Mouse (Mus musculus): ENCODE results near the gene Fth1.
A peak's percentile ranks its signal among the peaks of the same experiment; 100 is the strongest.

The Fth1 gene

DNA sequence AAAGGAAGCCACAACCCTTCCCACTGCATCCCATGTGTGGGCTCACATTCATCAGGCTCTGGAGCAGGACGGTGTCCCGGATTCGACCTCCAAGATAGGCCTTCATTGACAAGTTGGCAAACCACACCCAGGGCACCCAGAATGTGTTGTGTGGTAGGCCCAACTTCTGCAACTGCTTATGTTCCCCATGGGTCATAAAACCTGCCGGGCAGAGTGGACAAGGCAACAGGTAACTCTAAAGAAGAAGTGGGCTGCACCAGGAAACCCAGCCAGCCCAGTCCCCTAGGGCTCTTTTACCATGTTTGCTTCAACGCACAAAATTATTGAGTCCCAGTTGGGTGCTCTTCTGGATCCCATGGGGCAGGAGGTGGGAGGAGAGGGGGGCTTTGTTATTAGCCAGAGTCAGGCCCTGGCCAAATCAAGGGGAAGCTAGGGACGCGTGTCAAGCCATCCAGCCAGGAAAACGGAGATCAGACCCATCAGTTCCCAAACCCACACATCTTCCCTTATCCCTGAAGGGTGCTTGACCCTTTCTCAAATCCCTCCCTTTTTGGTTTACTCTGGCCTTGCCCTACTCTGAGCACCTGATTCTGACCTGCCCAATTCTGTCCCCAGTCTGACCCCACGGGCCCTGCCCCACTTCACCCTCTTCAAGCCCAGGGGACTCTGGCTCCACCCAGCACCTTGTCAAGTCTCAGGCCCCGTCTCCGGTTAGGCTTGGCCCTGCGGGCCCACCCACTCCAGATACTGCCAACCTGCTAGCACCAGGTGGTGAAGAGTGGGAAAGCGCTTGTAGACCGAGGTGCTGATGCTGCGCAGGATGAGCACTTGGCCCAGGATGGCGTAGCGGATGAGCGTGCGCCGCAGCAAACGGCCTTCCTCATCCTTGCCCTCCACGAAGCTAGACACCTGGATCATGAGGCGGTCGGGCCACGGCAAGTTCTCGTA is 11.9 kb downstream of the Fth1 start:
- DNase-seq (ENCODE audit: extremely low spot score) = no peak

DNA sequence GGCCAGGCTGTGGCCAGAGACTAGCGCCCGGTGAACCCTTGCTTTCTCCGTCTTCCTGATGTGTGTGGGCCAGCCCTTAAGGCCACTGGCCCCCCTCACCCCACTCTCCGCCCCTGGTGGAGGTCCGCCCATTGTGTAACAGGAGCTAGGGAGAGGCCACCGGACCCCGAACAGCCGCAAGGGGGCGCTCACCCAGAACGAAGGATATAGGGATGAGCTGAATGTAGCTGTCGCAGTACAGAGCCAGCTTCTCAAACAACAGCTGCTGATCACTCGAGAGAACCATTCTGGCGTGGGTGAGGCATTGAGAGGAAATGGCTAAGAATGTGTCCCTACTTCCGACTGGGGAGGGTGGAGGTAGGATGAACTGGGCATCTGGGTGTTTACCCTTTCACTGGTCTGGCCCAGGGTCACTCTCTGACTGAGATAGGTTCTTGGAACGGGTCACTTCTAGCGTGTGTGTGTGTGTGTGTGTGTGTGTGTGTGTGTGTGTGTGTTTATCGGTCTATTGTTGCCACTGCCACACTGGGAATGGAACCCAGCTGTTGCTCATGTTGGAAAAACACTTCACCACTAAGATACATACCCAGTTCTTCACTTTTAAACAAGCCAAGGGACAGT is 12.7 kb downstream of the Fth1 start:
- DNase-seq (ENCODE audit: extremely low spot score) = peak; percentile 94

DNA sequence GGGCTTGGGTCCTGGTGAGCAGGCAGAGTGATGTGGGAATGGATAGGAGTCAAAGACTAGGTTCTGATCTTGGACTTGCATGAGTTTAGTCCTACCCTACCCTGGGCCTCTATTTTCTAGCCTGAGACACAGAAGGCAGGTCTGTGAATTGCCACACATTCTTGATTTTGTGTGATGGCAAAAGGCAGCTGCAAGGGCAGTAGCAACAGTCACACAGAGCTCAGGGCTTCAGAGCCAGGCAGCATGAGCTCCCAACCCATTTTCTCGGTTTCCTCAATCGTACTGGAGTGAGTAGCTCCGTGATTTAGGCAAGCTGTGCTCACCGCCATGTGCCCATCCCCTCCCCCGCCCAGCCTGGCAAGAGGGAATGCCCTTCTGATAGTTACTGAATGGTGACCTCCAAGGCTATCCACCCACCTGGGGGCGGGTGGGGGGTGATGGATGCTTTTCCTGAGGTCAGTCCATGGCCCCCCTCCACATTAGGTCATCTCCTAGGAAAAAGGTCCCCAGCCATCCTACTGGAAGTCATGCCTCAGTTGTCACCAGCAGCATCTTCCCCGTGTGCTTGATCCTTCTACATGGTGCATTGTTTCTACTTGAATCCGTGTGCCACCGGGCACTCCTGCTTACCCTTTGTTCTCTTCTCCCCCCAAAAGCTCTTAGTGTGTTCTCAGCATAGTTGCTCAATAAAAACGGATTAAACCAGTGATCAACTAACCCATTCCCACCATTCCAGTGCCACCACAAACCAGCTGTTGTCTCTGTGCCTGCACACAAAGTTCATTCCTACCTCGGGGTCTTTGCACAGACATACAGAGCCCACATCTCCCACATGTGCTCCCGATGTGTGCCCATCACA is 17.0 kb downstream of the Fth1 start:
- DNase-seq (ENCODE audit: extremely low spot score) = no peak

DNA sequence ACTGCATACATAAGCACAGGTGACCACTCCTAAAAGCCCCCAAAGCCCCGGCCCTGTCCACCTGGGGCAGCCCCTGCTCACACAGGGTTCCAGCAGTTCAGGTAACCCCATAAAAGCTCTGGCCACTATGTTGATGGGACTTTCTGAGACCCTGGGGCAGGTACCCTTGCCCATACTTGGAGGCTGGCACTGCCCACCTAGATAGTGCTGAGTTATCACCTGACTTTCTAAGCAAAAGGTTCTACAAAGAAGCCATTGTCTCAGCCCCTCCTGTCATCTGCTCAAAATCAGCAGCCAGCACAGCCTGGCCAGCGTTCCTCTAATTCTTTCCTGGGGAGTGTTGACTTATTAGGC is 17.6 kb downstream of the Fth1 start:
- DNase-seq (ENCODE audit: extremely low spot score) = no peak

DNA sequence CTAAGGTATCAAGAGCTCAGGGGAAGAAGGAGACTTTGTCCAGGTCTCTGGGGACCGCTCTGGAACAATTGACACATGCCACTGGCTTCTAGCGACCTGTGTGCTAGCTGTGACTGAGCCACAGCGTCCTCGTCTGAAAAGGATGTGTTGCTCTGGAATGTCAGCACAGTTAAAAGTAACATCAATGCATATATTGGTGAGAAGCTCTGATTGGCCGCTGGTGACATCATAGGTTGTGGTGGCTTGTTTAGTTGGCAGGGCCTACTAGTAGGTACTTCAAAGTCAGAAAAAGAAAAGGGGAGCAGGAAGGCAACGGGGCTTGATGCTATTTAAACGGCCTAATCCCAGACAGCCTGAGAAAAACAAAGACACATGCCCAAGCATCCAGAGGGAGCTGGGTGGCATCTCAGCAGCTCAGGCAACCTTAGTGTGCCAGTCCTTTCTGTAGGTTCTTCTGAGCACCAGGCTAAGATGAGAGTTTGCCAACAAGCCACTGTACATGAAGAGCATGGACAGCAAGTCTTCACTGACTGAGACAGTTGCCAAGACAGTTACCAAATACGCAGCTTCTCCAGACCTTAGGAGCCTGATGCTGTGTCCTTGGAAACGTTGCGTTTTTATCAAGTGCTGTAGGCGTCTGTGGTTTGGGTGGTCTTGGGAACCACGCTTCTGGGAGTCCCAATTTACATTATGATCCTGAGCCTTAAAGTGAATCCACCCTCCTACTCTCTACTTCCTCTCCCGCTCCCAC is 18.5 kb downstream of the Fth1 start:
- DNase-seq (ENCODE audit: extremely low spot score) = no peak

DNA sequence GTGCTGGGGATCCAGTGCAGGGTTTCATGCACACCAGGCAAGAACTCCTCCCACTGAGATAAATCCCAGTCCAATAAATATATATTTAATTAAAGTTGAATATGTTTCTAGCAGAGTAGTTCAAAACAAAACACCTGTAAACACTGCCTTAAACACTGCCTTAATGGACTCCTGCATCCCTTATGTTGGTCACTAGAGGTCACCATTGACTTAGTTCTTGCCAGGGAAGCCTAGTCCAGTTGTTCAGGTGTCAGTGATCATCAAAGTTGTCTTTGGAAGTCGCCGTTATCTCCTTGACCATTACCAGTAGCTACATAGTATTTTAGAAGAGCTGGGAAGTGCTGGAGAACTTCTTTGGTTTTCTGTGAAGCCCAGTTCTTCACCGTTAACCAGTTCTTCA is 19.9 kb downstream of the Fth1 start:
- DNase-seq (ENCODE audit: extremely low spot score) = peak; percentile 45

DNA sequence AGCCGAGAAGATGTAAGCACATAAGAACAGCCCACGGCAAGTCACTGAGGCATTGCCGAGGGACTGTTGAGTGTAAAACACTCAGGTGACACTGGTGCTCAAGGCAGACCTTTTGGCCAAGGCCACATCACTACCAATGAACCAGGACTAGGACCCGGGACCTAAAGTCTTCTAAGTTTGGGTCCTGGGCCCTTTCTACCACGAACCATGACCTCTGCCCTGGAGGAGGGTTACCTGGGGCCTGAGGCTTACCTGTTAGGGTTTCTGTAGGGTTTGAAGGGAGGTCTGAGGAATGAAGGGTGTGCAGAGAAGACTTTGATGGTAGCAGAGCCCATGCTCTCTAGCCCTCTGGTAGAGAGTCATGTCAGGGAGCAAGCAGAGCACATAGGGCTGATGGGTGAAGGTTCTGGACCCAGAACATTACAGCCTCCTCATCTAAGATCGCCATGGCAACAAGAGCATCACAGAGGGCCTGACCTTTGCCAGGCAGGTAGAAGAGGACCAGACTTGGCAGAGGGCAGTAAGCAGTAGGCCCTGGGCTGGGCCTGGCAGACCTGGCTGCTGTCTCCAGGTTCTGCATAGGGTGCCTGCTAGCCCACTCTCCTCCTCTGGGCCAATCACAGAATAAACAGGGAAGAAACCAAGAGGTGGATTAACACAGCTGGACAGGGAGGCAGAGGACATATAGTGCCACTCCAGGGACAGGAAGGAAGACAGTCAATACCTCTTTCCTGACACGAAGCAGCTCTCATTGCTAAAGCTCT is 21.0 kb downstream of the Fth1 start, which contains the start of the genes Best1 and Rab3il1:
Best1 (minus strand) TSS at position 428 of the 764 bp plus-strand sequence.
Rab3il1 (plus strand) TSS at position 464 of the 764 bp plus-strand sequence.
- DNase-seq (ENCODE audit: extremely low spot score) = no peak

DNA sequence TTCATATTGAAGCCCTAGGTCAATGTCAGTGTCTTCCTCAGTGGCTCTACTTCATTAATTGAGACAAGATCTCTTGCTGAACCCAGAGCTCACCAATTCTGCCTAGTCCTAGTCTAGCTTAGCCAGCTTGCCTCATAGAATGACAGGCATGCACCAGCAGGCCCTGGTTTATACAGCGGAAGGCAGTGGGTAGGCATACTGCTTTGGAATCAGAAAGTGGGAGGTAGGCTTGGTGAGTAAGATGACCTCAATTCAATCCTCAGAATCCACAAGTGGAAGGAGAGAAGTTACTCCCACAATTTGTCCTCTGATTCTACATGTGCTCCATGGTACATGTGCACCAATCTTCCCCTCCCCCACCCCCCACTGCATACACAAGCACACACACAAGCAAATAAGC is 23.3 kb downstream of the Fth1 start:
- DNase-seq (ENCODE audit: extremely low spot score) = no peak

DNA sequence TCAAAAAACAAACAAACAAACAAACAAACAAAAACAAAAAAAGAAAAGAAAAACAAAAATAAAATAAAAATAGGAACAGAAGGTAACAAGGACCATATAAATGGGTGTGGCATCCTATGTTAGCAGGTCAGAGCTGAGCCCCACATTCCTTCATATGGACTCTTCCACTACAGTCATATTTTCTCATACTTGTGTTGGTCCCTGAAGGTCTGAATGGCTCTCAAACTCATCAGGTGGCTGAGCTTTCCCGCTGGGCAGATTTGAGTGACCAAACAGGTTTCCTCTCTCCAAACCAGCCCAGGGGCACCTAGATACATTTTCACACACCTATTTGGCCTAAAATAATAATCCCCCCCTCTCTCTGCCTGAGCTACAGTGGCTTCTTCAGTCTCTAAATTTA is 31.0 kb downstream of the Fth1 start:
- no peak for DNase-seq (ENCODE audit: extremely low spot score)

DNA sequence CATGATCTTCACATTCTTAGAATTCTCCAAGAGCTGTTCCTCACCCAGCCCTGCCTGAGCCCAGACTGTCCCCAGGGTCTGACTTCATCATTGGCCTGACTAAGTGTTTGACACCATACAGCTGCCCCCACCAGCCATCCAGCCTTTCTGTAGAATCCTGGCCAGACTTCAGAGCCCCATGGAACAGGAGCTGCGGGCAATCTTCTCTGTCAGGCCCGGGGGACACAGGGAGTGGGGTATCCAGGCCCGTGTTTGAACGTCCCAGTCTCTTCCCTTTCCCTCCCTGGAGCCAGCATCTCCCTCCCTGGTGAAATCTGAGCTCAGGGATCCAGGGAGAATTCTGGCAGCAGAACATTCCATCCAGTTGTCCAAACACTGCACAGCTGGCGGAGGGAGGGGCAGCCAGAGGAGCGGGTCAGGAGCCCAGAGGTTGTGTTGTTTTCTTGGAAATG is 32.5 kb downstream of the Fth1 start:
- DNase-seq (ENCODE audit: extremely low spot score) = peak; percentile 78

DNA sequence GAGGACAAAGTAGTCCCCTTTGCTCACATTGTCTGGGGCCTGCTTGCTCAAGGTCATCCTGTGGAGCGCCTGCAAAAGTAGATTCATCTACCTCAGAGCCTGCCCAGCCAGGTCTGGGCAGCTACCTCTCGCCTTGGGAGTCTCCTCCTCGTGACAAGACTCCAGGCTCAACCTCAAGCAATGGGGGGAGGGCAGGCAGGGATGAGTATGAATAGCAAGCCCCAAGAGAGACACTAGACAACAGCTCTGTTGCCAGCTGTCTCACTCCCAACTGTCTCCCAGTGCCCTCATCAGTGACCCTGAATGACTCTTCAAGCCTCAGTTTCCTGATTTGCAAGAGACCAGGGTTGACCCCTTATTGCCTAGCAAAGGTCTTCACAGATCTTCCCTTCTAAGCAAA is 33.0 kb downstream of the Fth1 start:
- DNase-seq (ENCODE audit: extremely low spot score) = peak; percentile 61

DNA sequence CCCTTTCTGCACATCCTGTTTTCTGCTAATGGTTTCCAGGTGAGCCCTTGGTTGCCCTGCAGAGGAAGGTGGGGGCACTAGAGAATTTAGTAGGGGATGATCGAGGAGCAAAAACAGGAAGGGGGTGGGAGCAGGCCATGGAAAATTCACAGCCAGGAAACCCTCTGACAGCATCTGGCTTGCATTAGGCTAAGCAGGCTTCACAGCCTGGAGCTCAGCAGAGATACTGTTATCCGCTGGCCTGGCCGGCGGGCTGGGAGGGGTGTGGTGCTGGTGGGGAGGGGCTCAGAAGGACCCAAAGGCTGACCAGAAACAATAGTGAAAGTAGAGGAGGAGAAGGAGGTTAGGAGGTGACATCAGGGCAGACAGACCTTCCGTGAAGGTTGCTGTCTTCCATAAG is 33.5 kb downstream of the Fth1 start:
- DNase-seq (ENCODE audit: extremely low spot score) = peak; percentile 76

DNA sequence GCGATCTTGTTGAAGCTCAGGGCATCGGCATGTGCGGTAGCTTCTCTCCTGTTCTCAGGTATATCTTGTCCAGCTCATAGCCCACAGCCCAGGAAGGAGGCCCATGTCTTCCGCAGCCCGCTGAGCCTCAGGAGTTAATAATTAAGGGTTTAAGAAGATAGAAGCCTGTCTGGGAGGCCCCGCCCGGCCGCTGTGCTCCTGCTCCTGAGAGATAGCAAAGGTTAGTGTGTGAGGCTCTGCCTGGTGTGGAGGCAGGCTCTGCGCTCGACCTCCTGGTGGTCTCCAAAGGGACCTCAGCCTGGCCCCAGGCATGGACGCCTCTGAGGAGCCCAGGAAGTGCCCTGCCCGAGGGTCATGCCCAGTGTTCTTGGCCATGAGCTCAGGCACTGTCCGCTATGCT is 34.4 kb downstream of the Fth1 start:
- DNase-seq (ENCODE audit: extremely low spot score) = no peak

DNA sequence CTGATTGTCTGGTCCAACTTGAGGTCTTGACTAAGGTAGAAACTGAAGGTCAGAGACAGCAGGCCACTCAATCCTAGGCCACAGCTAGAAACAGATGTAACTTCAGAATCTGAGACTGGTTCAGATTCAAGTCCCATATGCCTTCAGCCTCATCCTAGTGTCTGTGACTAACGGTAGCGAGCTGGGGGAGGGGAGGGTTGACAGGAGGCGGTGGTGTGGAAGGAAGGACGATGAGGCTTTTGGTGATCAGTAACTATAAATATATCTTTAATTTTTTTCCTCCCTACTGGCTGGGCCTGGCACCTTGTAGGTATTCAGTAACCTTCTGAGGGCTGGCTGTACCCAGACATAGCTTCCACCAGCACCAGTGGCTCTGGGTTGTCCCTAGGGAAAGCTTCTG is 35.0 kb downstream of the Fth1 start:
- no peak for DNase-seq (ENCODE audit: extremely low spot score)

DNA sequence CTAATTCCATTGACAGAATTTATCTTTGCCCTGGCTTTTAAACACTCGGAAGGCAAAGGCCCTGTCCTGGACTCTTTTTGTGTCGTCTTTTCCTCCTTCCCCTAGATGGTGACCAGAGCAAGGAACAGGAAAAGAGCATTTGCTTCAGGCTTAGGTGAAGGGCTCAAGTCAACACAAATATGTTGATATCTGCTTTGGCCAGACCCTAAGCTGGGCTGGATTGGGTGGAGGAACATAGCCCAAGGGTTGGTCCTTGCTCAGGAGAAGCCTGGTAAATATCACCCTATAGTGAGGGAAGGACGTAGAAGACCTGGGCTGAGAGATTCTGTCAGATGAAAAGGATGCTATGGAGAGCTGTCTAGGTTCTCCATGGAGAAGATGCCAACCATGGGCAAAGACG is 35.8 kb downstream of the Fth1 start:
- DNase-seq (ENCODE audit: extremely low spot score) = no peak

DNA sequence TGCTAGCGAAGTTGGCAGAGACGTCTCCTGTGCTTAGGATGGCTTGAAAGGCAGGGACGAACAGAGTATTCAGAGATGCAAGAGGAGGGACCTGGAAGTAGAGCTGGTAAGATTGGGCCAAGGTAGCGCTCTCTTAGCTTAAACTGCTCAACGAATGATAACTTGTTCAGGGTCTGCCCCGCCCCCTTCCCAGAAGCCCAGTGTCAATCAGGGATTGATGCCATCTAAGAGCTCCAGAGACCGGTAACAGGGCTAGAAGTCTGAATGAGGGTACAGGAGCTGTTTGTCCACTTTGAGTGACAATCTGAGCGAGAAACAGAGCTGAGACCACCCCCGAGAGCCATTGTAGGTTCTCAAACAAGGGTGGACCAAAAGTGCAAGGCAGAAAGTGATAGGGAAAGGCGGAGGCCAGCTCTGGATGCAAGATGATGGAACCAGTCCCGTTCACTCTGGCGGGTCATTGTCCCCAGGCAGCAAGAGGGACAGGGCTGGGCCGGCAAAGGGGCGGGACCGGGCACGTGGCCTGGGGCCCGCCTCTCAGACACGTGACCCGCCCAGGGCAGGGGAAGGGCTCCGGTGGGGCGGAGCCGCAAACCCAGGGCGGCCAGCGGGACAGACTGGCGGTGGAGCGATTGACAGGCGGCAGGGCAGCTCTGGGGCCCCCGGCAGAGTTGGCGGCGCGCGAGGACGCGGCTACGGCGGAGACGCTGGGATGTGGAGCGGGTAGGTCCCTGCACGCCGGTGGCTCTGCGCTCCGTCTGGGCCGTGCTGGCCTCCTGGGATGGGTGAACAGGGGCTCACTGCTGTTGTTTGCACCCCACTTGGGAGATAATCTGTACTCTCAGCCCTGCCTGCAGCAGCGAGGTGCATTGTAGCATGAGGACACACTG is 37.5 kb downstream of the Fth1 start:
- peak; percentile 94 for DNase-seq (ENCODE audit: extremely low spot score)

DNA sequence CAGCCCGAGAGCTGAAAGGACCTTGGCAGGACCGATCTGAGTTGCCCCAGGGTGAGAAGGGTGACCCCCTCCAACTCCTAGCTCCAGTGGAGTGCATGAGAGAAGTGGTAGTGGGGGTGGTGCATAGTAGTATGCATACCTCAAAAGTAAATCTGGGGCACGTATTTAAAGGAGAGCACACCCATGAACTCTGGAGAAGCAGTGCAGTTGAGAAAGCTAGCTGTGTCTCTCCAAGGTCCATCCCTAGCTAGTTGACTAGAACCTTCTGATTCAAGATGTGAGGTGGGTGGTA is 38.1 kb downstream of the Fth1 start:
- no peak for DNase-seq (ENCODE audit: extremely low spot score)

DNA sequence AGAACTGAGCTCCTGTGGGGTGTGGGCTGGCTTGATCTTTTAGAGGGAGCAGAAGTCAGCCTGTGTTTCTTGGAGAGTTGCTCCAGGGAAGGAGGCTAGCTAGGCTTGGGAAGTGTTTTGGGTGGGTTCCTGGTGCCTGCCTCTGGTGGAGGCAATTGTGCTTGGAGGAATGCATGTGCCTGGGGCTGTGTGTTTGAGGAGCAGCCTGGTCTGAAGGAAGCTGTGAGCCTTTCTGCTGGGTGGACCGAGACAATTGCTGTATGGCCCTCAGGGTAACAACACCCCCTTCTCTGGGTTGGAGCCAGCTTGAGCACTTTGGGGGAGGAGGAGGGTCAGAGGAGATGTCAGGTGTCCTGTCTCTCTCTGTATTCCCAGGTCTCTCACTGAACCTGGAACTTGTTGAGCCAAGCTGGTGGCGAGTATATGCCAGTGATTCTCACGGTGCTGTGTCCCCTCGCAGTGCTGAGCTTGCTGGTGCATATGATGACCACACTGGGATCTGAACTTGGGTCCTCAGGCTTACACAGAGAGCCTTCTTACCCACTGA is 38.9 kb downstream of the Fth1 start:
- DNase-seq (ENCODE audit: extremely low spot score) = no peak

DNA sequence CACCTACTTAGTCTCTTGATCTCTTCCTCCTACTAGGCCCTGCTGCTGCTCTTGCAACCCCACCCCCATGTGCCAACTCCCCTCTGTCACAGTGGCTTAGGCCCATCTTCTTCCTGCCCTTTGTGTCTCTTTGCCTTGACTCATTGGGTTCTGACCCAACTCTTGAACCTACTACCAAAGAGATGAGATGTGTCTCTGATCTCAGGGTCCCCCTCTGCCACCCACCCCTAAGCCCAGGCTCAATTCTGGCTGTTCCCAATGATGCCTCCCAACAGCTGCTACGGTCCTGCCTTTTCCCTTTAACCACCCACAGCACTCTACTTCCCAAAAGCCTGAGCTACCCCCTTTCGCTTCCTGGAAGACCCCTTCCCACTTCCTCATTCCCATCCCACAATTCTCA is 41.6 kb downstream of the Fth1 start:
- DNase-seq (ENCODE audit: extremely low spot score) = no peak

All from embryo, embryonic 9.5 days (tissue).